In the genomic region with DNA sequence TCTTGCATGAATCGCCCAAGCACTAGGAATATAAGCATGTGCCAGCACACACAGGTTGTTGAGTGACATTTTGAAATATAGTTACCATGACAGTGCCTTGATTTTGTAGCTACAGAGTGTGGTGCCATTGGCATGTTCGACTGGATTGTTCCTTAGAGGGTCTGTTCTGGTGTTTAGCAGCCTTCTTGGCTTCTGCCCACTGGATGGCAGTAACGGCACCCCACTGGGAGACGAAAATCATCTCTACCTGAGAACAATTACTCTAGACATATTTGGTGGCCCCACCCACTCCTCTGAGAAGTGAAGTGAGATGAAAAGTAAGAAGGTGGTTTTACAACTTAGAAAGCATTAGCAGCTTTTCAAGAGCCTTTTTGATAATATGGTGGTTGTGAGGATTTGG, we compare ENCODE assay signal across 15 mouse cellular contexts.
DNase-seq lines count a peak whose midpoint lies in the region; ATAC-seq and TF ChIP-seq lines count a peak whose summit lies in the region.
"Had no signal": no experiment of that assay in that cellular context is flagged by ENCODE, and none has a peak within 500 bp of the region (broad histone marks: within the 10 kb centered on the region; RNA-seq: fewer than 3 reads in every experiment).

No protein-coding gene starts in this region.

- no peaks in the 10 kb centered on the region for H3K36me3 ChIP-seq in forebrain, embryonic 13.5 days (ENCODE audit: poor library complexity, severe bottlenecking)
- no peaks in the 10 kb centered on the region for H3K36me3 ChIP-seq in forebrain, embryonic 11.5 days (ENCODE audit: control insufficient read depth, insufficient read depth, low read length)
- no peaks in the 10 kb centered on the region for H3K36me3 ChIP-seq in lung, embryonic 14.5 days (ENCODE audit: insufficient read depth)
- H3K36me3 ChIP-seq in stomach, embryonic 15.5 days, result no peaks in the 10 kb centered on the region
- H3K36me3 ChIP-seq: heart, embryonic 12.5 days; limb, embryonic 15.5 days; neural tube, embryonic 13.5 days had no signal

- H3K27ac ChIP-seq in forebrain, embryonic 13.5 days, result peak overlapping the region; percentile 83
- H3K27ac ChIP-seq in forebrain, embryonic 11.5 days (ENCODE audit: low read depth, low read length), result no peak overlapping the region
- H3K27ac ChIP-seq in lung, embryonic 14.5 days (ENCODE audit: low read depth), result peak overlapping the region; percentile 38; the same call in 1 of the 2 replicates
- H3K27ac ChIP-seq in stomach, embryonic 15.5 days, result peak overlapping the region; percentile 2; the same call in 1 of the 2 replicates
- H3K27ac ChIP-seq: limb, embryonic 15.5 days; neural tube, embryonic 13.5 days had no signal

- no peak overlapping the region for H3K4me3 ChIP-seq in forebrain, embryonic 13.5 days
- H3K4me3 ChIP-seq in forebrain, embryonic 11.5 days (ENCODE audit: low read depth, low read length), result no peak overlapping the region
- no peak overlapping the region for H3K4me3 ChIP-seq in lung, adult 2 months (replicated peaks; ENCODE audit: extremely low read depth, low read depth, low read length)
- no peak overlapping the region for H3K4me3 ChIP-seq in lung, embryonic 14.5 days (ENCODE audit: low read depth, low read length)
- H3K4me3 ChIP-seq in stomach, embryonic 15.5 days (replicated peaks), result no peak overlapping the region
- H3K4me3 ChIP-seq: erythroblast, embryonic 14.5 days; heart, embryonic 12.5 days; limb, embryonic 15.5 days; neural tube, embryonic 13.5 days had no signal

- H3K9me3 ChIP-seq in forebrain, embryonic 13.5 days (replicated peaks), result no peaks in the 10 kb centered on the region
- H3K9me3 ChIP-seq in forebrain, embryonic 11.5 days (ENCODE audit: control insufficient read depth, low read length), result no peaks in the 10 kb centered on the region
- no peaks in the 10 kb centered on the region for H3K9me3 ChIP-seq in lung, embryonic 14.5 days (ENCODE audit: low read depth, low read length)
- no peaks in the 10 kb centered on the region for H3K9me3 ChIP-seq in stomach, embryonic 15.5 days
- H3K9me3 ChIP-seq: heart, embryonic 12.5 days; limb, embryonic 15.5 days; neural tube, embryonic 13.5 days had no signal

- H3K9ac ChIP-seq in forebrain, embryonic 13.5 days, result no peak overlapping the region
- H3K9ac ChIP-seq in forebrain, embryonic 11.5 days (ENCODE audit: low read length), result no peak overlapping the region
- H3K9ac ChIP-seq in lung, embryonic 14.5 days, result no peak overlapping the region
- no peak overlapping the region for H3K9ac ChIP-seq in stomach, embryonic 15.5 days
- H3K9ac ChIP-seq: heart, embryonic 12.5 days; limb, embryonic 15.5 days; neural tube, embryonic 13.5 days had no signal

- DNase-seq in forebrain, embryonic 11.5 days (ENCODE audit: low spot score), result no peak
- no peak for DNase-seq in lung, adult 2 months
- DNase-seq in lung, postnatal 14 days, result no peak
- DNase-seq in lung, embryonic 14.5 days, result peak; percentile 66
- DNase-seq in gastrocnemius, adult 18-20 months (ENCODE audit: low spot score), result no peak
- DNase-seq: cerebellum, adult 11 months; right cerebral cortex, postnatal 4 days had no signal

- no peaks in the 10 kb centered on the region for H3K27me3 ChIP-seq in forebrain, embryonic 13.5 days
- H3K27me3 ChIP-seq in forebrain, embryonic 11.5 days (ENCODE audit: control insufficient read depth, insufficient read depth, low read length), result no peaks in the 10 kb centered on the region
- H3K27me3 ChIP-seq in lung, embryonic 14.5 days (ENCODE audit: insufficient read depth, low read length), result no peaks in the 10 kb centered on the region
- no peaks in the 10 kb centered on the region for H3K27me3 ChIP-seq in stomach, embryonic 15.5 days (replicated peaks)
- H3K27me3 ChIP-seq: heart, embryonic 12.5 days; limb, embryonic 15.5 days; neural tube, embryonic 13.5 days had no signal

- TF ChIP-seq CTCF in lung, adult 2 months (IDR thresholded peaks at IDR 0.05; ENCODE audit: insufficient read depth, low read length), result 0 out of 2 replicates have a peak, but pooled peaks have one; percentile 5
- TF ChIP-seq CTCF in lung, embryonic 14.5 days (IDR thresholded peaks at IDR 0.05; ENCODE audit: low read depth), result peak; percentile 64

- WGBS in forebrain, embryonic 13.5 days, result 78% methylated on average over 4 of the region's 4 CpGs
- WGBS in forebrain, embryonic 11.5 days, result 76% methylated on average over 4 of the region's 4 CpGs
- 67% methylated on average over 4 of the region's 4 CpGs for WGBS in lung, adult 2 months
- WGBS in lung, embryonic 14.5 days, result 64% methylated on average over 4 of the region's 4 CpGs
- 65% methylated on average over 4 of the region's 4 CpGs for WGBS in stomach, embryonic 15.5 days

- TF ChIP-seq POLR2A in lung, adult 2 months (IDR thresholded peaks at IDR 0.05; ENCODE audit: borderline replicate concordance, extremely low read depth, low read depth, low read length), result no peak

- no peak for ATAC-seq in forebrain, embryonic 13.5 days
- no peak for ATAC-seq in forebrain, embryonic 11.5 days (replicated peaks; ENCODE audit: low FRiP score)
- ATAC-seq in lung, embryonic 14.5 days (ENCODE audit: insufficient read depth), result no peak
- ATAC-seq in stomach, embryonic 15.5 days (ENCODE audit: insufficient read depth, low FRiP score, low read depth), result no peak
- ATAC-seq in granulocyte monocyte progenitor cell, adult 5-6 weeks (replicated peaks; ENCODE audit: poor library complexity, severe bottlenecking), result no peak
- ATAC-seq: activated CD4-positive, CD25-positive, alpha-beta regulatory T cell, adult 4 months had no signal

- H3K4me2 ChIP-seq in forebrain, embryonic 13.5 days, result no peak overlapping the region
- no peak overlapping the region for H3K4me2 ChIP-seq in forebrain, embryonic 11.5 days (ENCODE audit: low read depth, low read length, severe bottlenecking)
- H3K4me2 ChIP-seq in lung, embryonic 14.5 days, result no peak overlapping the region
- no peak overlapping the region for H3K4me2 ChIP-seq in stomach, embryonic 15.5 days
- H3K4me2 ChIP-seq: heart, embryonic 12.5 days; limb, embryonic 15.5 days; neural tube, embryonic 13.5 days had no signal

- H3K4me1 ChIP-seq in forebrain, embryonic 13.5 days, result peaks cover 22% of the 10 kb centered on the region
- H3K4me1 ChIP-seq in forebrain, embryonic 11.5 days (replicated peaks; ENCODE audit: control insufficient read depth, insufficient read depth, low read length), result peaks cover 3% of the 10 kb centered on the region
- H3K4me1 ChIP-seq in lung, adult 2 months (ENCODE audit: control insufficient read depth, insufficient read depth, low read length), result peaks cover 5% of the 10 kb centered on the region
- peaks cover 24% of the 10 kb centered on the region for H3K4me1 ChIP-seq in lung, embryonic 14.5 days (ENCODE audit: insufficient read depth)
- H3K4me1 ChIP-seq in stomach, embryonic 15.5 days, result no peaks in the 10 kb centered on the region
